Mouse (Mus musculus) hindbrain, embryonic 15.5 days (tissue): ENCODE data around the gene 4933406M09Rik. TPM values are rescaled to one million over a fixed set of nuclear protein-coding genes. Genes with fewer than 3 reads are reported as not detected.

ENCODE experiments used
- ATAC-seq: fragments of 200-750 bp; cut with Nextera tagmentation; 2 replicates; pipeline ENCODE4 v1.8.0; 2017; ENCODE audit warnings: low read depth, moderate number of reproducible peaks, moderate TSS enrichment; ENCODE audit not compliant: low FRiP score
- H3K27ac ChIP-seq: fragments of 300-500 bp; sonication (generic); replicated peaks from 2 replicates; pipeline ENCODE4 v1.5.1; 2015; ENCODE audit warnings: mild to moderate bottlenecking, inconsistent platforms
- H3K27me3 ChIP-seq: fragments of 300-500 bp; sonication (generic); 2 replicates; pipeline ENCODE4 v1.6.1; 2015; ENCODE audit warnings: control low read depth, inconsistent platforms
- H3K36me3 ChIP-seq: fragments of 300-500 bp; sonication (generic); 2 replicates; pipeline ENCODE4 v1.6.1; 2015; ENCODE audit warnings: control low read depth, inconsistent platforms
- H3K4me1 ChIP-seq: fragments of 300-500 bp; sonication (generic); replicated peaks from 2 replicates; pipeline ENCODE4 v1.6.1; 2015; ENCODE audit warnings: control low read depth, inconsistent platforms
- H3K4me2 ChIP-seq: fragments of 300-500 bp; sonication (generic); 2 replicates; pipeline ENCODE4 v1.6.1; 2015; ENCODE audit warnings: moderate library complexity, mild to moderate bottlenecking, inconsistent platforms
- H3K4me3 ChIP-seq: fragments of 300-500 bp; sonication (generic); 2 replicates; pipeline ENCODE4 v1.5.1; 2015; ENCODE audit warnings: mild to moderate bottlenecking, inconsistent platforms
- H3K9ac ChIP-seq: fragments of 300-500 bp; sonication (generic); 2 replicates; pipeline ENCODE4 v1.6.1; 2015; ENCODE audit warnings: inconsistent platforms
- H3K9me3 ChIP-seq: fragments of 300-500 bp; sonication (generic); 2 replicates; pipeline ENCODE4 v1.6.1; 2016; ENCODE audit warnings: control low read depth, inconsistent platforms
- WGBS: fragments of 180-500 bp; shearing (Covaris S2); methylation state at CpG from one replicate; pipeline ENCODE4 v1.1.7; 2015; 5-methylcytosine and 5-hydroxymethylcytosine counted together
- polyA plus RNA-seq: library from polyadenylated mRNA; unstranded; fragments of >200 nt; fragmentation: Nextera tagmentation; extraction: Ambion mirVana; gene quantifications from 2 replicates; pipeline ENCODE4 v1.2.1, GENCODE M21; 2015

4933406M09Rik gene
- polyA plus RNA-seq: not detected in 2 replicates

DNA sequence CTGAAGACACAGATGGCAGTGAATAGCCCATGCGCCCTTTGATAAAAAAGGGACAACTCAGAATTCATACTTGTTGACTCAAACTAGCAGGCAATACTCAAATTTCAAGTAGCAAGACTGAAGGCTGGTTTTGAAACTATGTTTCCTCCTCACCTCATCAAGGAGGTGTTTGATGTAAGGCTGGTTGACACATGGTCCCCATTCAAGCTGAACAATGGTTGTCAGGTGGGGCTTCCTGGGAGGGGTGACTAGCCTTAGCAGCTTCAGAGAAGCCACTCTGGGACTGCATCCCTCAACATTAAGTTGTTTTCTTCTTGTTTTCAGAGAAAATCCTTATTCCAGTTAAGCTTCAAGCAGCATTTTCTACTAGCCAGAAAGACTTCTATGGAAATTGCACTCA, at the start of gene 4933406M09Rik:
Gene 4933406M09Rik, plus strand, starts transcription at position 275 of the 400 bp plus-strand sequence.
- H3K9ac ChIP-seq: no peak within 1 kb of the TSS
- H3K9me3 ChIP-seq: no peaks in the 10 kb centered on the region
- H3K4me1 ChIP-seq: 0 out of 2 replicates have a peak, but pooled peaks cover 8% of the 10 kb centered on the region
- no peak within 1 kb of the TSS for H3K4me3 ChIP-seq
- H3K27ac ChIP-seq: no peak within 1 kb of the TSS
- no peaks in the 10 kb centered on the region for H3K27me3 ChIP-seq
- H3K36me3 ChIP-seq: no peaks in the 10 kb centered on the region
- ATAC-seq: no peak
- 88% methylated on average over 1 of the region's 1 CpGs for WGBS
- H3K4me2 ChIP-seq: no peak within 1 kb of the TSS

DNA sequence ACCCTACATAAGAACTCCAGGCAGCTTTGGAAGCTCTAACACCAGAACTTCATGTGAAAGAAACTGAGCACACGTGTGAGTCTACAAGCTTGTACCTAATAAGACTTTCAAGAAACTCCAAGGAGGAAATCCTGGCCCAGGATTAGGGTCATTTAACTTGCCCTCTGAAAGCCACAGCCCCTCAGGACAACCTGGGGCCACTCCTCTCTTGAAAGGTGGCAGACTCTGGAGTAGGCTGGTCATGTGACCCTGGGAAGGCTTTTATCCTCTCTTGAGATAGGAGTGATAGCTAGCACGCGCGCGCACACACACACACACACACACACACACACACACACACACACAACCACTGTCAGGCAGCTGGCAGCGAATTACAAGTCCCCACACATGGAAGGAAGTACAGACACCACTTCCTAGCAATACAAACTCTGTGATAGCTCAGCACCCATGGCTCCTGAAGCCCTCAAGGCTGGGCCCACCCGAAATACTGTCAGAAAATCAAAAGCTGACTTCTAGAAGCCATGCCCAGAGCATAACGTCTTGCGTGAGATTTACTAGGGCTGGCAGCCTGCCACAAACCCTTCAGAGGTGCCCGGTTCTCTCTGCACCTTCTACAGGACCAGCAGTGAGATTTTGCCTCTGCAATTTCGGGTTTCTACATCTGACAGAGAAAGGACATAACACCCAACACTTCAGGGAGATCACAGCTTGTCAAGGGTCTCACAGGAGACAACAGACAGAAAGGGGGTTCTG, 48.6 kb upstream of the 4933406M09Rik start:
- Histone ChIP-seq H3K36me3 (no peaks in the 10 kb centered on the region), H3K4me2 (no peak overlapping the region), H3K9me3 (no peaks in the 10 kb centered on the region), H3K27me3 (no peaks in the 10 kb centered on the region), H3K4me1 (peaks cover 15% of the 10 kb centered on the region), H3K9ac (no peak overlapping the region), H3K4me3 (no peak overlapping the region), H3K27ac (no peak overlapping the region)
- ATAC-seq: no peak
- 85% methylated on average over 11 of the region's 11 CpGs for WGBS

DNA sequence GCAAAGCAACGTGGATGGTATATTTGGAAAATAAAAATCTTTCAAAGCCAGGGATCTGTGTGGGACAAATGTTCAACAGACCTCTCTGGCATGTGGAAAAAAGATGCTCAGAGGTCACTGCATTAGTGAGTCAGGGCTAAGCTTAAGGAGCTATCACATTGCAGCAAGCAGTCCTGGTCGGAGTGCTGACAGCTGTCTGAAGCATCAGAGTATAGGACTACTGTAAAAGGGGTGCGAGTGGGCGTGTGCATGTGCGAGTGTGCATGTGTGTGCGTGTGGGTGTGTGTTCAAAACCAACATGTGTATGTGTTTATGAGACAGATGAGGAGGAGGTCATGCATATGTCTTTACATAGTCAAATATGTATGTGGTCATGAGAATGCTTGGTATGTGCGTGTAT, 46.6 kb upstream of the 4933406M09Rik start:
- 92% methylated on average over 7 of the region's 7 CpGs for WGBS
- H3K27ac ChIP-seq: no peak overlapping the region
- no peaks in the 10 kb centered on the region for H3K36me3 ChIP-seq
- no peak for ATAC-seq
- H3K27me3 ChIP-seq: no peaks in the 10 kb centered on the region
- no peak overlapping the region for H3K9ac ChIP-seq
- no peak overlapping the region for H3K4me2 ChIP-seq
- H3K4me1 ChIP-seq: peaks cover 25% of the 10 kb centered on the region
- H3K9me3 ChIP-seq: no peaks in the 10 kb centered on the region
- H3K4me3 ChIP-seq: no peak overlapping the region

DNA sequence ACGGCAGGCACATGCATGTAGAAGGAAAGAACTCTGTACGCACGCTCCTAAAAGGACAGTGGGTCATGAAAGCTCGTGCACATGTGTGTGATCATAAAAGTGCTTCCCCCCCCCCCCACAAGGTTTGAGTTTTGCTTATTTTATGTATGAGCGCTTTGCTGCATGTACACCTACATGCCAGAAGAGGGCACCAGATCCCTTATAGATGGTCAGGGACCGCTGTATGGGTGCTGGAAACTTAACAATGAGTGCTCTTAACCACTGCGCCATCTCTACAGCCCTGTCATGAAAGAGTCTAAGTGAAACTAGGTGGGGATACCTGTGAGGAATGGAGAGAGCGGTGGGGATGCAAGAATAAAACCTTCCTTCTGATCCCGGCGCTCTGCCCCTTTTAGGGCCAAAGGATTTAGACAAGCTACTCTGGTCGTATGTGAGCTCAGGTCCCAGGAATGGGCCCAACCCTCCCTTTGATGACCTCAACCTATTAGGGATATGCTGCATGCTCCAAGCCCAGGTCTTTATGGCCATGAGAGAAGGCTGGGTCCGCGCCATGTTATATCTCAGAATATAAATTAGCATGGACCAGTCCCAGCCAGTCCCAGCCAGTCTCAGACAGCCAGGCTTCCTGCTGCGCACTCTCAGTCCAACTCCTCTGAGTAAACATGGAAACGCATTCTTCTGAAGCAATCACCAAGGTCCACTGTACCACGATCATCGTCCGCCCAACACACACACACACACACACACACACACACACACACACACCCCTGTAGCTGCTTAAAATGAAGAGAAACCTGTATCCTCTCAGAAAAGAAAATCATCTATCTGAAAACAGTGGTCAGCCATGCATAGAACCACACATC, 45.8 kb upstream of the 4933406M09Rik start:
- Histone ChIP-seq H3K27me3 (no peaks in the 10 kb centered on the region), H3K4me2 (no peak overlapping the region), H3K9ac (no peak overlapping the region), H3K9me3 (no peaks in the 10 kb centered on the region), H3K36me3 (no peaks in the 10 kb centered on the region), H3K4me3 (no peak overlapping the region), H3K27ac (no peak overlapping the region), H3K4me1 (peaks cover 32% of the 10 kb centered on the region)
- 92% methylated on average over 18 of the region's 18 CpGs for WGBS
- ATAC-seq: no peak

DNA sequence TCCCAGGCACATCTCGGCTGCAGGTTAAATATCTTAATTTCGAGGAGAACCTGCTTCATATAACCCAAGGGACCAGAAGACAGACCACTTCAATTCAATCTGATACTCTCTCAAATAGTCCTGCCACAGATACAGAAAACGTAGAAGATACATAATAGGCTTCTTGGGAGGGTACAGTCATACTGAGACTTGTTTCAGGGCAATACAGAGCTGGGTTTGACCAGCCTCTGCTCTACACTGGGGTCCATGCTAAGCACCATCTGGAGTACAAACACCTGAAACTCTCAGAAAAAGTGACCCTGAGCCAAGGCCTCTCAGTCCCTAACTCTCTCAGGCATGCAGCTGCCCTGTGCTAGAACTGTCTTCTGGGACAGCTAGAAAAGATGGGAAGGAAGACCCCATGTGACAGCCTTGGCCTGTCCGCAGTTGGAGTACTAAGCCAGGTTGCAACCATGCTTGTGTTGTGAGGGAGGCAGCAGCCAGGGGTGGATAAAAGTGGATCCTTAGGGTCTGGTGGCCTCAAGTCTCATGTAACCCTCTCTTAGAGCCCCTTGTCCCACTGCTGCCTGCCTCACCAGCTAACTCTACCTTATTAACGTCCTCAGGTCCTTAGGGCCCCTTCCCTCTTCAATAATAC, 44.0 kb upstream of the 4933406M09Rik start:
- 79% methylated on average over 5 of the region's 5 CpGs for WGBS
- no peak for ATAC-seq
- Histone ChIP-seq H3K9ac (no peak overlapping the region), H3K27ac (no peak overlapping the region), H3K4me3 (no peak overlapping the region), H3K4me1 (peaks cover 34% of the 10 kb centered on the region), H3K36me3 (peaks cover 10% of the 10 kb centered on the region), H3K27me3 (no peaks in the 10 kb centered on the region), H3K9me3 (no peaks in the 10 kb centered on the region), H3K4me2 (peak overlapping the region; percentile 79; the same call in 1 of the 2 replicates)

DNA sequence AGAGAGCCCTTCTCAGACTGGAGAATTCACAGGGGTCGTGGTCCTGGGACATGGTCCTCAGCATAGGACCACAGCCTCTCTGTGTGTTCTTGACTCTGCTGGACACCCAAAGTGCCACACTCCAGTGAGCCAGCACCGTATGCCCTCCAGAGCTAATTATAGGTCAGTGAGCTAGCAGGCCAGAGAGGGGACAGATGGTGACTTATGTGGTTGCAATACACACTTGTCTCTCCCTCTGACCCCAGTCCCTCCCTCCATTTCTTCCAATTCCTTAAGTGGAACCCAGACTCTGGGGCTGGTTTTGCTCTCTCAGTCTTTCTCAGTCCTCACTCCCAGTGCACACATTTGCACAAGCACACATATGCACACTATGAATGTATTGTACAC, 43.5 kb upstream of the 4933406M09Rik start:
- Histone ChIP-seq H3K9me3 (no peaks in the 10 kb centered on the region), H3K4me1 (peaks cover 34% of the 10 kb centered on the region), H3K27me3 (no peaks in the 10 kb centered on the region), H3K27ac (no peak overlapping the region), H3K36me3 (peaks cover 14% of the 10 kb centered on the region), H3K4me2 (peak overlapping the region; percentile 79), H3K9ac (no peak overlapping the region), H3K4me3 (no peak overlapping the region)
- 63% methylated on average over 2 of the region's 2 CpGs for WGBS
- ATAC-seq: no peak

DNA sequence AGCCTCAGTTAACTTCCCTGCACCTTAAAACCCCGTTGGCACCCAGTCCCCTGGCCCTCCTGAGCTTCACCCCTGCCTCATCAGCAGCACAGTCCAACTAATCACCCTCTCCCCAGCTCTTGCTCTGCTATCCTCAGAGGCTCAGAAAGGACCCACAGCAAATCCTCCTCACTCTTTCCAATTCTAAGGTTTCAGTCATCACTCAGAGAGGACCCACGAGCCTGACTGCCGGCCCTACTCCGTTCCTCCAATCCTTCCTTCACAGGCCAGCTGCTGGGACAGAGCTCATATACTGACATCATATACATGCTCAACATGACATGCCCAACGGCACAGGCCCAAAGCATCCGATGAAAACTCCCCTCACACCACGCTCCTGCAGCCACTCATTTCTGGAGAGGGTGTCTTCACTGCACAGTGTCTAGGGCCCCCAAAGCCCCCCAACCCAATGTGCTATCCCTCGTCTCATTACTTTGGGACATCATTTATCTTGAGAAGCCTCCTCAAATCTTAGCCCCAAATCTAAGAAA, 42.9 kb upstream of the 4933406M09Rik start:
- Histone ChIP-seq H3K4me3 (peak overlapping the region; percentile 62), H3K36me3 (peaks cover 19% of the 10 kb centered on the region), H3K27me3 (no peaks in the 10 kb centered on the region), H3K9me3 (no peaks in the 10 kb centered on the region), H3K4me2 (peak overlapping the region; percentile 79), H3K27ac (no peak overlapping the region), H3K9ac (0 out of 2 replicates have a peak overlapping the region, but pooled peaks have one; percentile 73), H3K4me1 (peaks cover 34% of the 10 kb centered on the region)
- no peak for ATAC-seq
- 78% methylated on average over 8 of the region's 8 CpGs for WGBS

DNA sequence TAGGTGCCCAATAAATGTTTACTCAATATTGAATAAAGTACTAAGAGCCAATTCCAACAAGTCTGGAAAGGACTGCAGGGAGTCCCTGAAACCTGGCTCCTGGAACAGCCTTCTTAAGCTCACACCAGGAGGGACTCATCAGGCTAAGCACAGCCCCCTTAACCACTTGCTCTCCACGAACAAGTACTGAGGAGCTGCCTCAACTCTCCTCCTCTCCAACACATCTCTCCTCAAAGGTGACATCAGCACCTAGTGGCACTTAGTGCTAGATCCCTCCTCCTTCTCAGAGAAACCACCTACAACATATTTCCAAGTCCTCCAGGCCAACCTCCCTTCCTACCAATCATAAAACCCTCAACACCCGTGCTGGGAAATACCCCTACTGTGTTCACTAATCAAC, 42.2 kb upstream of the 4933406M09Rik start:
- peaks cover 34% of the 10 kb centered on the region for H3K4me1 ChIP-seq
- peak overlapping the region; percentile 73 for H3K9ac ChIP-seq
- no peaks in the 10 kb centered on the region for H3K9me3 ChIP-seq
- ATAC-seq: peak; percentile 39; the same call in 1 of the 2 replicates
- H3K36me3 ChIP-seq: peaks cover 22% of the 10 kb centered on the region
- no peaks in the 10 kb centered on the region for H3K27me3 ChIP-seq
- peak overlapping the region; percentile 79 for H3K4me2 ChIP-seq
- 4% methylated on average over 2 of the region's 2 CpGs for WGBS
- peak overlapping the region; percentile 62 for H3K4me3 ChIP-seq
- peak overlapping the region; percentile 84 for H3K27ac ChIP-seq

DNA sequence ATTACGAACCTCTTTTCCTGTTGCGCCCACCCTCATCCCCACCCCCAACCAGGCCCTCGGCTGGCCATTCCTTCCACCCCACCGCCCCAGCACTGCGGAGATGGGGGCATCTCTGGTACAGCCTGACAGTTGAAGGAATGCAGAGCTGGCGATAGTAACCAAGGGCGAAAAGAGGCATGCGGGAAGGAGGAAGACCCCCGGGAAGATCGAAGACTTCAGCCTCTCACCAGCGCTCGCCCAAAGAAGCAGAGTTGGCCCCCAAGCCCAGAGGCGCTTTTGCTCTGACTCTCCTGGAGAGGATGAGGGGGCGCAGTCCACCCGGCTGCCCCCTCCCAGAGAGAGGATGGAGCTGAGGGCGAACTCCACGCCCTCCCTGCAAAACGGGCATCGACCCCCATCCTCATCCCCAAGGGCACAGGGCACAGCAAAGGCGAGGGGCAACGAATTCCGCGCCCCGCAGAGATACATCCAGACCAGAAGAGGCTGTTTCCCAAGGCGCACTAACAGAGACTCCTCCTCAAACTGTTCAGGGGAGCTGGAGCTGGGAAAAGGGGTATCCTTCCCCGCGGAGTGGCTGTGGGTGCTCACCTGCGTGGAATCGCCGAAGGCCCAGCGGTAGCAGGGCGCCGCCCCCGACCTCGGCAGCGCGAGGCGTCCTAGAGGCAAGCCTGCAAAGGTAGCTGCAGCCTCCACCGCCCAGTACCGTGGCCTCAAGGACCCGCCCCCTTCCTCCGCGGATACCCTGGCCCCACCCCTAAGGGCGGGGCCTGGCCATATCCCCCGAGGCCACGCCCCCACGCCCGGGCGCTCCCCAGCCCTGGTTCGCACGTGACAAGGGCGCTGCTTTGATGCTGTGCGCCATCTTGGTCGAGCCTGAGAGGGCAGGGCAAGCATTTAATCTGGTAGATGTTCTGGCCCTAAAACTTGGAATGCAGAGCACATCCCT, 41.5 kb upstream of the 4933406M09Rik start:
- Histone ChIP-seq H3K36me3 (peaks cover 24% of the 10 kb centered on the region), H3K4me1 (peaks cover 34% of the 10 kb centered on the region), H3K9ac (peak overlapping the region; percentile 73), H3K9me3 (no peaks in the 10 kb centered on the region), H3K4me3 (peak overlapping the region; percentile 62), H3K27me3 (no peaks in the 10 kb centered on the region), H3K4me2 (peak overlapping the region; percentile 79), H3K27ac (peak overlapping the region; percentile 84)
- 1% methylated on average over 50 of the region's 54 CpGs for WGBS
- peak; percentile 94 for ATAC-seq

DNA sequence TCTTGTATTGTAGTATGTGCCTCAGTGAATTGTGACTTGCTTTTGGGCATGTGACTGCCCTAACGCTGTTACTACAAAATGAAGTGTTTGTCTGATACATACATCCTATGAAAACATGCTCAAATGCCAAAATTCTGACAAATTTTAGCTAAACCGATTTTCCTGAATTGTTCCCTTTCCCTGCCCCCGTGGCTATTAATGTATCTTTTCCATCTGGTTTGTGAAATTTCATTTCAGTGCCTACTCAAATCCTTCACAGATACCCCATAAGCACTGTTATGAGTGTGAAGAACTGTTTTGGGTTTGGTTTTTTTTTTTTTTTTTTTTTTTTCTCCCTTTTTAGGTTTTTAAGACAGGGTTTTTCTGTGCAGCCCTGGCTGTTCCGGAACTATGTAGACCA, 40.7 kb upstream of the 4933406M09Rik start:
- Histone ChIP-seq H3K36me3 (peaks cover 32% of the 10 kb centered on the region), H3K4me1 (peaks cover 34% of the 10 kb centered on the region)
- ATAC-seq: no peak

DNA sequence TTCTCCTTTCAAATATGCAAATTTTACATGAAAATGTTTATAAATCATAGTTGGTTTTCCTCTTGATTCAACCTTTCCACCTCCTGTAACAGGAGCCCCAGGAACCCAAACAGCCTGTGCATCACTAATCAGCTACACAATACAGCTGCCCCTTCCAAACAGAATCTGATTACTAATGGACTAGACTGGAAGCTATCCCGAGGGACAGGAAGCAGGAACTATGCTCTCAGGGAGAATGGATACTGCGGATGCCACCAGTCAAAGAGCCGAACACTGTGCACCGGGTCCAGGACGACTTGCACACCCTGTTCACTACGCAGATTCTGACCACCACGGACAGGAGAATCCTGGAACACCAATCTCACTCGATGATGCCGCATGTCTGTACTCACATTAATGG, 37.9 kb upstream of the 4933406M09Rik start:
- peaks cover 22% of the 10 kb centered on the region for H3K4me1 ChIP-seq
- no peak overlapping the region for H3K27ac ChIP-seq
- WGBS: 80% methylated on average over 9 of the region's 9 CpGs
- no peak overlapping the region for H3K4me3 ChIP-seq
- H3K4me2 ChIP-seq: no peak overlapping the region
- peaks cover 59% of the 10 kb centered on the region for H3K36me3 ChIP-seq
- H3K27me3 ChIP-seq: no peaks in the 10 kb centered on the region
- ATAC-seq: no peak
- H3K9me3 ChIP-seq: no peaks in the 10 kb centered on the region
- no peak overlapping the region for H3K9ac ChIP-seq

More for the DNA sequence above, 40.7 kb upstream of the 4933406M09Rik start:
- no peaks in the 10 kb centered on the region for H3K9me3 ChIP-seq
- 81% methylated on average over 4 of the region's 4 CpGs for WGBS
- no peaks in the 10 kb centered on the region for H3K27me3 ChIP-seq
- no peak overlapping the region for H3K9ac ChIP-seq
- H3K27ac ChIP-seq: peak overlapping the region; percentile 76
- H3K4me3 ChIP-seq: peak overlapping the region; percentile 62
- peak overlapping the region; percentile 79 for H3K4me2 ChIP-seq
